Comparison of ENCODE assay signal across 7 mouse cellular contexts in genomic region chr17:86168231-86168981, GRCm38 (mm10). TPM values are rescaled to one million over a fixed set of nuclear protein-coding genes. Genes with fewer than 3 reads are reported as not detected.
DNase-seq lines count a peak whose midpoint lies in the region; ATAC-seq and TF ChIP-seq lines count a peak whose summit lies in the region.

No protein-coding gene starts in this region.

- peak overlapping the region; percentile 96 for H3K4me2 ChIP-seq in forebrain, embryonic 13.5 days

- H3K36me3 ChIP-seq in MEL (ENCODE audit: control insufficient read depth in 1 of 2, insufficient read depth in 2 of 2, low read length in 2 of 2) (peaks cover 0 to 20% of the 10 kb centered on the region in 2 experiments; a peak in 2 of 4 replicates), macrophage (ENCODE audit: inconsistent target) (no peaks in the 10 kb centered on the region)
- H3K36me3 ChIP-seq in forebrain, embryonic 13.5 days (ENCODE audit: poor library complexity, severe bottlenecking), result no peaks in the 10 kb centered on the region
- H3K36me3 ChIP-seq in small intestine, adult 2 months (ENCODE audit: control insufficient read depth, insufficient read depth, low read length), result peaks cover 4% of the 10 kb centered on the region

- TF ChIP-seq CTCF in MEL (IDR thresholded peaks at IDR 0.05 in 2 of 3, conservative IDR thresholded peaks at IDR 0.05 in 1 of 3; ENCODE audit: control insufficient read depth in 1 of 3, insufficient read depth in 1 of 3, low read depth in 2 of 3, low read length in 3 of 3, poor library complexity in 1 of 3, severe bottlenecking in 1 of 3), result no peak
- TF ChIP-seq CTCF in left cerebral cortex, adult 2 months (IDR thresholded peaks at IDR 0.05), result no peak; the same call in 1 of the 2 replicates
- no peak for TF ChIP-seq CTCF in small intestine, adult 2 months (IDR thresholded peaks at IDR 0.05; ENCODE audit: extremely low read depth, insufficient read length, insufficient replicate concordance, low read depth, low read length)

- peak; percentile 70 for DNase-seq in MEL (ENCODE audit: low read depth, low spot score)
- peak; percentile 49 to 57 for DNase-seq in adrenal gland, postnatal 36 days
- DNase-seq in heart, postnatal 25 days (ENCODE audit: low spot score), result peak; percentile 25
- peak; percentile 54 to 61 for DNase-seq in left cerebral cortex, adult 2 months (ENCODE audit: extremely low spot score in 1 of 2, low spot score in 2 of 2)

- H3K4me3 ChIP-seq in MEL (ENCODE audit: control insufficient read depth in 1 of 2, insufficient read depth in 1 of 2, low read depth in 2 of 2, low read length in 2 of 2), result peak overlapping the region; percentile 61 to 83
- H3K4me3 ChIP-seq in forebrain, embryonic 13.5 days, result peak overlapping the region; percentile 71
- peak overlapping the region; percentile 74 for H3K4me3 ChIP-seq in left cerebral cortex, adult 2 months
- H3K4me3 ChIP-seq in macrophage (ENCODE audit: inconsistent target), result peak overlapping the region; percentile 25; the same call in 1 of the 2 replicates
- H3K4me3 ChIP-seq in small intestine, adult 2 months (ENCODE audit: low read depth, low read length), result peak overlapping the region; percentile 78

- H3K27ac ChIP-seq in MEL (ENCODE audit: control insufficient read depth, low read depth, low read length), result no peak overlapping the region
- H3K27ac ChIP-seq in forebrain, embryonic 13.5 days, result peak overlapping the region; percentile 91
- H3K27ac ChIP-seq in left cerebral cortex, adult 2 months, result peak overlapping the region; percentile 95
- H3K27ac ChIP-seq in macrophage, result no peak overlapping the region
- H3K27ac ChIP-seq in small intestine, adult 2 months (ENCODE audit: insufficient read depth, low read depth, low read length), result no peak overlapping the region

- no peaks in the 10 kb centered on the region for H3K9me3 ChIP-seq in MEL (replicated peaks; ENCODE audit: insufficient read depth, low read length)
- no peaks in the 10 kb centered on the region for H3K9me3 ChIP-seq in forebrain, embryonic 13.5 days (replicated peaks)

- under 1% methylated on average over 64 of the region's 64 CpGs for WGBS in forebrain, embryonic 13.5 days
- WGBS in macrophage (ENCODE audit: missing documents), result 4% methylated on average over 63 of the region's 64 CpGs
- 1% methylated on average over 63 of the region's 64 CpGs for WGBS in small intestine, adult 2 months

- TF ChIP-seq POLR2A in MEL (IDR thresholded peaks at IDR 0.05; ENCODE audit: control insufficient read depth in 1 of 2, insufficient read depth in 1 of 2, low read depth in 1 of 2, low read length in 2 of 2, poor library complexity in 1 of 2), result no peak
- TF ChIP-seq POLR2A in small intestine, adult 2 months (IDR thresholded peaks at IDR 0.05; ENCODE audit: low read depth, low read length), result no peak

- peak overlapping the region; percentile 80 for H3K9ac ChIP-seq in MEL (ENCODE audit: control insufficient read depth, low read depth, low read length, poor library complexity, severe bottlenecking)
- peak overlapping the region; percentile 81 for H3K9ac ChIP-seq in forebrain, embryonic 13.5 days

- no peak for TF ChIP-seq RAD21 in MEL (IDR thresholded peaks at IDR 0.05; ENCODE audit: low read depth, low read length)

- peaks cover 9% of the 10 kb centered on the region for H3K79me2 ChIP-seq in MEL (ENCODE audit: control insufficient read depth, insufficient read depth, low read length, poor library complexity)
- H3K79me2 ChIP-seq in macrophage (ENCODE audit: inconsistent target), result peaks cover 8% of the 10 kb centered on the region; the same call in 1 of the 2 replicates

- ATAC-seq in forebrain, embryonic 13.5 days, result peak; percentile 28

- intact Hi-C loops in heart, postnatal 25 days (cut with DNase I), result loop anchor here (2.0 to 10.0 kb wide), 3 partner anchors 14 to 636 kb away; no protein-coding TSS in a partner anchor
- intact Hi-C loops in left cerebral cortex, adult 2 months (cut with DNase I), result loop anchor here (1.0 to 5.0 kb wide), 3 partner anchors 46 to 179 kb away; no protein-coding TSS in a partner anchor

- H3K4me1 ChIP-seq in MEL (ENCODE audit: control insufficient read depth in 1 of 2, insufficient read depth in 2 of 2, low read length in 2 of 2), result peaks cover 9 to 25% of the 10 kb centered on the region in 2 experiments
- peaks cover 37% of the 10 kb centered on the region for H3K4me1 ChIP-seq in forebrain, embryonic 13.5 days
- H3K4me1 ChIP-seq in small intestine, adult 2 months (ENCODE audit: control insufficient read depth, insufficient read depth, insufficient read length, low read length), result peaks cover 32% of the 10 kb centered on the region

- no peaks in the 10 kb centered on the region for H3K27me3 ChIP-seq in MEL (ENCODE audit: control insufficient read depth in 1 of 2, insufficient read depth in 2 of 2, low read length in 2 of 2)
- H3K27me3 ChIP-seq in forebrain, embryonic 13.5 days, result no peaks in the 10 kb centered on the region
- H3K27me3 ChIP-seq in small intestine, adult 2 months (ENCODE audit: control insufficient read depth, insufficient read depth, low read length), result no peaks in the 10 kb centered on the region

- no peak for TF ChIP-seq EP300 in MEL (IDR thresholded peaks at IDR 0.05; ENCODE audit: low read depth in 1 of 2, low read length in 2 of 2)

TF ChIP-seq in MEL, 35 proteins besides CTCF, POLR2A, EP300 and RAD21:
- TF ChIP-seq MAX (IDR thresholded peaks at IDR 0.05; ENCODE audit: low read length) (peak; percentile 65; the same call in 1 of the 2 replicates), GATA1 (IDR thresholded peaks at IDR 0.05; ENCODE audit: low read depth, low read length) (no peak), USF2 (IDR thresholded peaks at IDR 0.05; ENCODE audit: borderline replicate concordance in 1 of 2, insufficient read depth in 1 of 2, low read depth in 1 of 2, low read length in 2 of 2) (no peak), ETS1 (IDR thresholded peaks at IDR 0.05; ENCODE audit: low read depth, low read length) (0 out of 2 replicates have a peak, but pooled peaks have one; percentile 5), E2F4 (IDR thresholded peaks at IDR 0.05; ENCODE audit: borderline replicate concordance, low read depth, low read length) (no peak), USF1 (IDR thresholded peaks at IDR 0.05; ENCODE audit: low read depth, low read length) (no peak), JUND (IDR thresholded peaks at IDR 0.05; ENCODE audit: low read depth, low read length) (no peak), MEF2A (IDR thresholded peaks at IDR 0.05; ENCODE audit: extremely low read depth, insufficient replicate concordance, low read depth, low read length, poor library complexity, severe bottlenecking) (no peak), HCFC1 (IDR thresholded peaks at IDR 0.05; ENCODE audit: low read depth, low read length) (no peak), TCF12 (IDR thresholded peaks at IDR 0.05; ENCODE audit: low read depth, low read length) (no peak), MXI1 (IDR thresholded peaks at IDR 0.05; ENCODE audit: low read depth, low read length) (peak; percentile 6; the same call in 1 of the 2 replicates), CHD2 (IDR thresholded peaks at IDR 0.05; ENCODE audit: low read length) (no peak), UBTF (IDR thresholded peaks at IDR 0.05; ENCODE audit: borderline replicate concordance, insufficient read depth, low read depth, low read length) (peak; percentile 74; the same call in 1 of the 2 replicates), SIN3A (IDR thresholded peaks at IDR 0.05; ENCODE audit: low read length) (no peak)

RNA-seq across cellular contexts. Expression of gene Prkce, which starts 0.8 kb away (rescaled TPM):
- 3.0 and 3.6 TPM in 2 replicates for total RNA-seq in MEL (2012; rRNA removed)
- polyA plus RNA-seq in MEL (2012; ENCODE audit: insufficient read depth in 1 of 2, insufficient read length in 2 of 2, low read depth in 1 of 2, low replicate concordance in 2 of 2, missing spikeins in 1 of 2) (1 to 10 TPM in 1 of 2 experiments, not detected in 1; 5.3 TPM), macrophage (2018) (0.83 to 1.3 TPM (median 1.1 TPM) in 3 replicates)
- total RNA-seq in adrenal gland, postnatal 36 days (2021), result 10 to 100 TPM; 18.1 to 21.1 TPM
- 10.9 and 13.7 TPM in 2 replicates for polyA plus RNA-seq in forebrain, embryonic 13.5 days (2015; fragmentation: Nextera tagmentation; extraction: Ambion mirVana)
- total RNA-seq in heart, postnatal 25 days (2021), result 10 to 100 TPM; 25.9 to 28.3 TPM
- 100 to 1,000 TPM; 277 to 284 TPM for total RNA-seq in left cerebral cortex, adult 2 months (2021)
- 10 to 100 TPM; 10.6 to 26.8 (median 15.6) TPM for total RNA-seq in macrophage (2018; cell fraction: chromatin; rRNA removed)
- 1 to 10 TPM; 1.5 to 2.7 (median 2.1) TPM for total RNA-seq in macrophage (2018; cell fraction: cytosol; rRNA removed)
- total RNA-seq in macrophage (2018; cell fraction: nucleus; rRNA removed), result 10 to 100 TPM in 6 of 26 experiments, 1 to 10 TPM in 20; 2.9 to 15.3 (median 6.6) TPM
- polyA plus RNA-seq in small intestine, adult 2 months (2012; rRNA removed), result 1.5 and 3.3 TPM in 2 replicates

RNA-seq across cellular contexts. Expression of gene Srbd1, which starts 23.4 kb away (rescaled TPM):
- total RNA-seq in MEL (2012; rRNA removed), result 14.9 and 17.4 TPM in 2 replicates
- polyA plus RNA-seq in MEL (2012; ENCODE audit: insufficient read depth in 1 of 2, insufficient read length in 2 of 2, low read depth in 1 of 2, low replicate concordance in 2 of 2, missing spikeins in 1 of 2), result 10 to 100 TPM in 1 of 2 experiments, not detected in 1; 30.5 TPM
- total RNA-seq in adrenal gland, postnatal 36 days (2021), result 10 to 100 TPM; 18.8 to 20.6 TPM
- 18.2 and 21.0 TPM in 2 replicates for polyA plus RNA-seq in forebrain, embryonic 13.5 days (2015; fragmentation: Nextera tagmentation; extraction: Ambion mirVana)
- total RNA-seq in heart, postnatal 25 days (2021), result 10 to 100 TPM; 10.5 to 10.9 TPM
- 10 to 100 TPM; 12.7 to 16.5 TPM for total RNA-seq in left cerebral cortex, adult 2 months (2021)
- 10 to 100 TPM in 25 of 26 experiments, 1 to 10 TPM in 1; 7.4 to 58.1 (median 46.2) TPM for total RNA-seq in macrophage (2018; cell fraction: chromatin; rRNA removed)
- total RNA-seq in macrophage (2018; cell fraction: cytosol; rRNA removed), result 10 to 100 TPM in 18 of 26 experiments, 1 to 10 TPM in 8; 7.3 to 15.6 (median 10.8) TPM
- 10 to 100 TPM in 20 of 26 experiments, 1 to 10 TPM in 6; 4.9 to 44.1 (median 22.4) TPM for total RNA-seq in macrophage (2018; cell fraction: nucleus; rRNA removed)
- 8.3 to 18.6 TPM (median 14.4 TPM) in 3 replicates for polyA plus RNA-seq in macrophage (2018)
- 0.50 and 0.80 TPM in 2 replicates for polyA plus RNA-seq in small intestine, adult 2 months (2012; rRNA removed)

Comparison
In these comparisons a context has a peak if more than half of its experiments do, and no peak if none do; other contexts are left out.
1. H3K27ac ChIP-seq: peak in forebrain, embryonic 13.5 days (single experiment) and left cerebral cortex, adult 2 months (single experiment); none in MEL (single experiment), macrophage (single experiment) and small intestine, adult 2 months (single experiment).
2. H3K4me3 ChIP-seq: peak in every context shown above with its lines; median percentile 78 in small intestine, adult 2 months; 74 in left cerebral cortex, adult 2 months; 72 in MEL; 71 in forebrain, embryonic 13.5 days; 25 in macrophage.
3. RNA of gene Prkce, which starts 0.8 kb away (total RNA-seq): 277 to 284 TPM in left cerebral cortex, adult 2 months; 25.9 to 28.3 TPM in heart, postnatal 25 days, 18.1 to 21.1 TPM in adrenal gland, postnatal 36 days and 3.0 to 3.6 TPM in MEL; every median in the first group is over 4 times any median in the second.
4. Peak in every context shown above with its lines, with median percentiles within 50 percentile points of each other: DNase-seq.